Mouse (Mus musculus) macrophage (primary cell): ENCODE data around the gene Ghrl. TPM values are rescaled to one million over a fixed set of nuclear protein-coding genes. Genes with fewer than 3 reads are reported as not detected.

Experiments used
- H3K27ac ChIP-seq: fragments of 350-480 bp; formaldehyde crosslinking; 2 replicates; pipeline ENCODE4 v1.9.0; 2021
- H3K36me3 ChIP-seq: fragments of 350-480 bp; formaldehyde crosslinking; 2 replicates; pipeline ENCODE4 v1.9.0; 2021; ENCODE audit errors: inconsistent target
- H3K4me3 ChIP-seq: fragments of 350-480 bp; formaldehyde crosslinking; 2 replicates; pipeline ENCODE4 v1.9.0; 2021; ENCODE audit errors: inconsistent target
- H3K79me2 ChIP-seq: fragments of 350-480 bp; formaldehyde crosslinking; 2 replicates; pipeline ENCODE4 v1.9.0; 2021; ENCODE audit errors: inconsistent target
- WGBS: methylation state at CpG from one replicate; pipeline ENCODE4 v1.1.7; 2026; ENCODE audit warnings: inconsistent platforms; ENCODE audit not compliant: missing documents; 5-methylcytosine and 5-hydroxymethylcytosine counted together
- polyA plus RNA-seq: library from polyadenylated mRNA; stranded (reverse); fragments of 250-400 nt; gene quantifications from 3 replicates; pipeline ENCODE4 v1.2.4, GENCODE M21; 2018; ENCODE audit warnings: inconsistent platforms
- total RNA-seq, 78 experiments: library from RNA; depleted of rRNA; stranded (reverse); fragments of 250-400 nt; gene quantifications; 1 replicate in 9 of 78; 2 replicates in 24 of 78; 3 replicates in 43 of 78; 4 replicates in 2 of 78; pipeline ENCODE4 v1.2.4; 2018; ENCODE audit warnings: inconsistent platforms in 56 of 78

Gene Ghrl
- 10 to 100 TPM in 1 of 26 experiments, 1 to 10 TPM in 1, not detected in 24; 1.4 to 12.2 TPM for total RNA-seq (2018; cell fraction: chromatin; rRNA removed)
- not detected for total RNA-seq (2018; cell fraction: cytosol; rRNA removed)
- 1 to 10 TPM in 5 of 26 experiments, not detected in 21; 2.2 to 5.5 (median 3.4) TPM for total RNA-seq (2018; cell fraction: nucleus; rRNA removed)
- polyA plus RNA-seq: not detected in 3 replicates

DNA sequence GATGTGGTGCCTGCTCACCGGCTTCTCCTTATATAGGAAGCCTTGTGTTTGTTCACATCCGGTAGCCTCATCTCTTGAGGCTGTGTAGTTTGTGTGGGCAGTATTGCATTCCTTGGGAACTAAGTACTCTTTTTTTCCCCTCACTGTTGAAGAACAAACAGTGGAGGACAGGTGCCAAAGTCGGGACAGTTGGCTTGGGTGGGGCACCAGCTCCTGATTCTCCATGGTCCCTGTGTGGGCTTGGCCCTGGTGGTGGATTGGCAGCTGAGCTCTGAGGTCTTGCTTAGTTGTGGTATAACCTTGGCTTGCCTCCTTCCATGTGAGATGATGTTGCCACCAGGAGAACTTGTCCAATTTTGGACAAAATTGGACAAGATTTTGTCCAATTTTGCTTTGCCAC is at the start of gene Ghrl:
Gene Ghrl (minus strand): TSS at position 3 of the 400 bp plus-strand sequence.
- WGBS: 93% methylated on average over 3 of the region's 3 CpGs
- H3K27ac ChIP-seq: 0 out of 2 replicates have a peak within 1 kb of the TSS, but pooled peaks have one; percentile 1
- H3K36me3 ChIP-seq: peaks cover 73% of the 10 kb centered on the region
- H3K79me2 ChIP-seq: peaks cover 69% of the 10 kb centered on the region
- no peak within 1 kb of the TSS for H3K4me3 ChIP-seq

DNA sequence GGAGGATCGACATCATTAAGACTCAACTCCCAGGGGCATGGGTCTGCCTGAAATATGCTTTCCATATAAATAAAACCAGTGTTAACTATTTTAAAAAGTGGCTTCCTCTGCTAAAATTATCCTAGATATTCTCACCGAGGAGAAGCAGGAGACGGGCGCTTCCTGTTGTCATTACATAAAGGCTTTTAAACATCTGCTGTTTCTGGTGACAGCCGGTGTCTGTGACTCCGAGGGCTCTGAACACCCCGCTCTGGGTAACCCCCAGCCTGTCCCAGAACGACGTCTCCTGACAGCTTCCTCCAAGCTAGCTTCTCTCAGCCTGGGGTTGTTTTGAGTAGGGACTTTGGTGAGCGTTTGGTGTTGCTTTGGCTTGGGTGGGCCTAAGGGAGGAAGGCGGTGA is 49.1 kb upstream of the Ghrl start:
- Histone ChIP-seq H3K79me2 (no peaks in the 10 kb centered on the region), H3K27ac (no peak overlapping the region), H3K36me3 (no peaks in the 10 kb centered on the region), H3K4me3 (no peak overlapping the region)
- WGBS: 55% methylated on average over 11 of the region's 11 CpGs

DNA sequence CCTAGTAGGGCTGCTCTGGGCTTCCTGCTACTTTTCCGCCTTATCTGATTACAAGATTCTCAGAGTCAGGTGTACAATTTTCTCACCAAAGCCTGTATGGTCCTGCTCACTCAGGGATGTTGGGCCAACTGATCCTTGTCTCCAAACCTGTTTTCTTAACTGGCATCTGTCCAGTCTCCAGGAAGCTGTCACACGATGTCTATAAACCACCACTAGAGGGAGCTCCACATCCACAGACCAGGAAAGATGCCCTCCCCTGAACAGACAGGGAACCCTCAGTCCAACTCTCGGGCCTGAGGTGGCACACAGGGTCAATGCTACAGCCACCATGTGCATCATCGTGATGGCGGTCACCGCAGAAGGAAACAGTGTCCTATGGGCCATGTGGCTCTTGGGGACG is 42.0 kb upstream of the Ghrl start:
- Histone ChIP-seq H3K27ac (no peak overlapping the region), H3K36me3 (no peaks in the 10 kb centered on the region), H3K4me3 (no peak overlapping the region), H3K79me2 (no peaks in the 10 kb centered on the region)
- WGBS: 34% methylated on average over 7 of the region's 7 CpGs

DNA sequence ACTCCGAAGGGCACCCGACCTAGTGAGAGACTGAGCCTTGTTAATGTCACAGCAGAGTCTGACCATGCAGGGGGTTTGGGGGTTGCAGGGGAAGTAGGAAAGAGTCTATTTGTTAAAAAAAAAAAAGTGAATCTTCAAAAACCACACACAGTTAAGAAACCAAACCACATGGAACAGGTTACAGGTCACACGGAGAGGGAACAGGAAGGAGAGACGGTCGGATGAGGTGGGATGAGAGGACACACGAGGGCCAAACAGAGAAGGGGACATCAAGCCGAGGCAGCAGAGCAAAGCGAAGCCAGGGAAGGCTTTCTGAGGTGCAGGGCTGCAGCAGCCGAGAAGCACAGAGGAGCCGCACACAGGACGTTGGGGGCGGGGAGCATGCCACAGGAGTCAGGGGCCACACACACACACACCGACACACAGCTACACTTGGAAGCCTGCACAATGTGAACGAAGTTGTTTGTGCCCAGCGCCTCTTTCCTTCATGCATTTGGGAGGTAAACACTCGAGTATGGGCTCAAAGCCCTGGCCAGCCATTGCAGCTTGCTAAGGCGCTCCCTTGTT is 29.5 kb upstream of the Ghrl start:
- Histone ChIP-seq H3K4me3 (no peak overlapping the region), H3K27ac (no peak overlapping the region), H3K79me2 (no peaks in the 10 kb centered on the region), H3K36me3 (no peaks in the 10 kb centered on the region)
- WGBS: 69% methylated on average over 15 of the region's 17 CpGs

DNA sequence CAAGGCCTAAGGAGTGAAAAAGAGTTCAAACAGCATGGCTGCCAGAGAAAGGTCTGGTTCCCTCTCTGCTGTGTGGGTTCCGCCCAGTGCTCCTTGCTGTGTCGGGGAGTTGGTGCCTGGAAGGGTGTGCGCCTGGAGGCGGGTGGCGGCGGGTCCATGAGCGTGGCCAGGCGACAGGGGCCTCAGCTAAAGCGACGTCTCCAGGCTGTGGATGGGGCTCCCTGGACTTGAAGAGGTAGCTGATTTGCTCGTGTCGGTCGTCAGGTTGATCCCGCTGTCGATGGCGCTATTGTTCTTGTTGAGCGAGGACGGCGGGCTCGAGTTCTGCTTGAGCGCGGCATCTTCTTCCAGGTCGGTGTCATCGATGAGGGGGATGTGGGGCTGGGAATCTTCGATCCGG is 28.7 kb upstream of the Ghrl start:
- Histone ChIP-seq H3K36me3 (no peaks in the 10 kb centered on the region), H3K27ac (no peak overlapping the region), H3K79me2 (no peaks in the 10 kb centered on the region), H3K4me3 (no peak overlapping the region)
- WGBS: 49% methylated on average over 26 of the region's 26 CpGs

DNA sequence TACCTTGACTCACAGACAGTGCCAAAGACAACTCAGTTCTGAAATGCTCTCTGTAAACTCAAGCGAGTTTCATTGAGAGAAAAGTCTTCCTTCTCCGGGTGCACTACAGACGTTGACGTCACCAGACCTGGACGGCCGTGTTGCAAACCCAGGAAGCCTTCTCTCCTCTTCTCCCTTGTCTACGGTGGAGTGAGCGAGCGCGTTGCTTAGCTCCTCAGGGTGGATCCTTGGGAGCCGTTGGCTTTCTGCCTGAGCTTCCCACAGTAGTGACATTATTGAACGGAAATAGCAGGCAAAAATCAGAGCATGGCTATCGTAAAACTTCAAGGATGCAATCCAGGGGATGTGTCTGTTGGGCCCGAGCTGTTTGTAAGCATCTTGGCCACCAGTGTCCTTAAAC is 27.6 kb upstream of the Ghrl start:
- 92% methylated on average over 14 of the region's 14 CpGs for WGBS
- H3K36me3 ChIP-seq: no peaks in the 10 kb centered on the region
- H3K4me3 ChIP-seq: no peak overlapping the region
- H3K27ac ChIP-seq: no peak overlapping the region
- no peaks in the 10 kb centered on the region for H3K79me2 ChIP-seq

DNA sequence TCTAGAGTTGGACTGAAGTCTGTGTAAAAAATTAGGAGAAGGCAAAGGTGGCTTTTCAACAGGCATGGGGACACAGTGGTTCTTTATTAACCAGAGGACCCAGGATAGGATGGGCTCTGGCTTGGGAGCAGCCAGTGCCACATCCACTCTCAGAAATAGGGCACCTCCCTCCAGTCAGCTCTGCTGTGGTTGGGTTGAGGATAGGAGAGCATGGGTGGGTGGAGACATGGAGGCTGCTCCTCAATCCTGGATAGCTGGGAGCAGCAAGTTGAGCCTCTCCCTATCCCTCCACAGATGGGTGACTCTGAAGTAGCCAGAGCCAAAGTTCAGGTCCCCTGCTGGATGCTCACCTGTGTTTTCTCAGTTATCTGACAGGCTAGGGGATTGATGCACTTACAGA is 25.4 kb upstream of the Ghrl start:
- Histone ChIP-seq H3K4me3 (no peak overlapping the region), H3K79me2 (peaks cover 4% of the 10 kb centered on the region)

DNA sequence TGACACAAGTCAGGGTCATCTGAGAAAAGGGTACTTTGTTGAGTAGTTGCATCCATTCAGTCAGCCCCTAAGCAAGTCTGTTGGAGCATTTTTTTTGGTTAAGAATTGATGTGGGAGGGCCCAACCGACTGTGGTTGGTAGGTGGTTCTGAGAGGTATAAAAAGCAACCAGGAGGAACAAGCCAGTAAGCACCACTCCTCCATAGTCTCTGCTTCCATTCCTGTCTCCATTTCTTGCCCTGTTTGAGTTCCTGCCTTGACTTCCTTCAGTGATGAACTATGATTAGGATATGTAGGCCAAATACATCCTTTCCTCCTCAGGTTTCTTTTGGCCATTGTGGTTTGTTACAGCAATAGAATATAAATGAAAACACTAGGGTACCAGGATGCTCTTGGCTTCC is 23.4 kb upstream of the Ghrl start:
- H3K36me3 ChIP-seq: 0 out of 2 replicates have a peak, but pooled peaks cover 4% of the 10 kb centered on the region
- no peak overlapping the region for H3K4me3 ChIP-seq
- H3K79me2 ChIP-seq: peaks cover 25% of the 10 kb centered on the region
- no peak overlapping the region for H3K27ac ChIP-seq
- 20% methylated on average over 1 of the region's 1 CpGs for WGBS

More for the DNA sequence above, 25.4 kb upstream of the Ghrl start:
- Histone ChIP-seq H3K36me3 (no peaks in the 10 kb centered on the region), H3K27ac (no peak overlapping the region)

DNA sequence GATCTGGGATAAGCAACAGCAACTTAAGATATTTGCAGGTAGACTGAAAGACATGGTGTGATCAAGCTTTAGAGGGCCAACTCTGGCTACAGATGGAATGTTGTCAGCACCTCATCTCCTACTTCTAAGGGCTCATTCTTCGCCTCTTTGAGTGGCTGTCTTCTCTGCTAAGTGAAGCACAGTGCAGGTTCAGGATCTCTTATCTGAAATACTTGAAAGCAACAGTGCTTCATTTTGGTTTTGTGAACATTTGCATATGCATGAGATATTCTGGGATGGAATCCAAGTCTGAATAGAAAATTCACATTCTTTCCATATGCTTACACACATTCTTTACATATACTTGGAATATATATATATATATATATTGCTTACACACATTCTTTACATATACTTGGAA is 22.6 kb upstream of the Ghrl start:
- Histone ChIP-seq H3K4me3 (no peak overlapping the region), H3K79me2 (peaks cover 32% of the 10 kb centered on the region), H3K27ac (no peak overlapping the region), H3K36me3 (peaks cover 12% of the 10 kb centered on the region; the same call in 1 of the 2 replicates)
- 93% methylated on average over 1 of the region's 1 CpGs for WGBS

DNA sequence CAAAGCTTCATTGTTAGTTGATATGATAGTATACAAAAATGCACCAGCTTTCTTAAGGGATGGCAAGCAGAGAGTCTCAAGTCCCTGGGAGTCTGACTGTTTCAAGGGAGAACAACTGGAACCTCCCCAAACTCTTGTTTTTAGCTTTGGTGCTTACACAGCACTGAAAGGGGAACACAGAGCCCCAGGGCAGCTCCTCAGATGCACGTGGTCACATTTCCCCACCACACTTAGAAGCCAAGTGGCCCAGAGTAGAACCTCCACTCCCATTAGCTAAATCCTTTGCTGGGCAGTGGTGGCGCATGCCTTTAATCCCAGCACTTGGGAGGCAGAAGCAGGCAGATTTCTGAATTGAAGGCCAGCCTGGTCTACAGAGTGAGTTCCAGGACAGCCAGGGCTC is 21.7 kb upstream of the Ghrl start:
- Histone ChIP-seq H3K36me3 (peaks cover 20% of the 10 kb centered on the region), H3K4me3 (no peak overlapping the region), H3K79me2 (peaks cover 41% of the 10 kb centered on the region), H3K27ac (peak overlapping the region; percentile 73)
- 36% methylated on average over 2 of the region's 2 CpGs for WGBS

DNA sequence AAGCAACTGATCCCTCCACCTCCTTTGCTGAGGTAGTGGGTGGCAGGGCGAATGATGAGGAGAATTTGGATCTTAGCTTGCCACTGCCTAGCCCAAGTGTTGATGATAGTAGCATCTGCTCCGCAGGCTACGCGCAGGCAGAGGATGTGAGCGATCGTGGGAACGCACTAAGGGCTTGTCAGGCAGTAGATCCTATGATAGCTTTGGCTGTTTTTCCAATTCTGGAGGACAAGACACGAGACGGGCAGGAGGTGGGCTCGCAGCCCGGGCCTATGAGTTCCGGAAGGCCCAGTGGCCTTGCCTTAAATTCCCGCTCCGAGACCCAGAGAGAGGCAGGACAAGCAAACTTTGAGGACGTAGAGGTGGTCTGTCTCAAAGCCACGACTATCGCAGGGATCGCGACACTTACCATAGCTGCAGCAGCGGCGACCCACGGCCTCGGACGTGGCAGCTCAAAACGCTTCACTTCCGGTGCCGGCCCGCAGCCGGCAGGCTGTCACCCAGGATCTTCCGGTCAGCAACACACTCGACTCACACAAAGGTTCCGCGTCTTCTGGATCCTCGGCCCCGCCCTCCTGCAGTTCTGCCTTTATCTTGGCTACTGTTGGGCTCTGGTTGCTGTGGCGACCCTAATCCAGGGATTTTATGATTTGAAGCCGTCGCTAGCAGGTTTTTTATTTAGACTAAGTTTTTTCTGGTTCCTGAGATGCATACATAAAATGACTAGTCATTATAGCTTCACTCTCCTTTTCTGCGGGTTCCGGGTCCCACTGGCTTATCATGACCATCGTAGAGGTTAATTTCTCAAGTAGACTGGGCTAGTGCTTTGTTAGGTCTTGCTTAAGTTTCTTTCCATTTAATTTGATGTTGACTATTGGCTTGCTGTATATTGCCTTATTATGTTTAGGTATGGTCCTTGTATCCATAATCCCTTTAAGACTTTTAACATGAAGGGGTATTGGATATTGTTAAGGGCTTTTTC is 20.8 kb upstream of the Ghrl start, which contains the start of gene Sec13:
Gene Sec13 (minus strand): TSS at position 508 of the 982 bp plus-strand sequence.
- Histone ChIP-seq H3K4me3 (peak within 1 kb of the TSS; percentile 100), H3K27ac (peak within 1 kb of the TSS; percentile 73), H3K79me2 (peaks cover 50% of the 10 kb centered on the region), H3K36me3 (peaks cover 29% of the 10 kb centered on the region)
- WGBS: 7% methylated on average over 40 of the region's 41 CpGs

DNA sequence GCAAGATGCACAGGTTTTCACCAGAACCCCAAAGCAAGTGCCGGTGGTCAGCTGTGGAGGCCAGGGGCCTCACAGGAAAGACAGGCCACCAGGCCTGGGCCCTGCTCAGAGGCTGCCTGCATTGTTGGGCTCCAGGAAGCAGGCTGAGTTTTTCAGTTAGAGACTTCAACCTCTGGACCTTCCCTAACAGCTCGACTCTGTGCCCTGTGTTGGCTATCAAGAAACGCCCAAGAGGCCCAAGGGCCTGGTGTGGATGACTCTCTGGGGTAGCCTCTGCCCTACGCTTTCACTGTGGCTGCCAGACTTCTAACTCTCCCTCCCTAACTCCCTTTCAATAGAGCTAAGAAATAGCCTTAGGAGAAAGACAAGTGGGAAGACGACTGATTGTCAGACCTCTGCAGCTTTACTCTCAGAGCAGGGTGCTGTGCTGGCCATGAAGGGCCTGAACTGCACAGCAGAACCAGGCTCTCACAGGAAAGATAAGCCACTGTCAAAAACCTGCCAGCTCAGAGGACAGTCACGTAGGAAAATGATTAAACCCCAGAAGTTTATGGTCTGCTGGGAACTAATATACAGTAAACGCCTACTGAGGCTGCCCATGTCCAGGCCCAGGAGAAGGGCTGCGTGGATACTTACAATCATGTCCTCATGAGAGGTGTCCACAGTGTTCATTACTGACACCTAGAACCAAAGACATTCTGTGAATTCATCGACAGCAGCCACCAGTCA is 17.8 kb upstream of the Ghrl start:
- H3K4me3 ChIP-seq: no peak overlapping the region
- 87% methylated on average over 9 of the region's 9 CpGs for WGBS
- H3K36me3 ChIP-seq: peaks cover 51% of the 10 kb centered on the region
- no peak overlapping the region for H3K27ac ChIP-seq
- H3K79me2 ChIP-seq: peaks cover 62% of the 10 kb centered on the region

DNA sequence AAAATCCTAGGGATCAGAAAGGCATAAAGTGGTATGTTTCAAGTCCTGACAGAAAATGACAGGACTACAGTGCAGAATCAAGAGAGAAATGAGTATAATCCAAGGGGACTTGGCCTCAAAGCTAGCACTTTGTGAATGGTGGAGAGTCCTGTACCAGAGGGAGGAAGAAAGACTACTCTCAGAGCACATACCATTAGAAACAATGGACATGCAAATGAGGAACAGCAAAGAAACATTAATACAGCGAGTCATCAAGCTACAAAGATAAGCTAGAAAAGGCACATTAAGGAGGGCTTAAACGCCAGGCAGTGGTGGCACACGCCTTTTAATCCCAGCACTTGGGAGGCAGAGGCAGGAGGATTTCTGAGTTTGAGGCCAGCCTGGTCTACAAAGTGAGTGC is 11.6 kb upstream of the Ghrl start:
- H3K27ac ChIP-seq: no peak overlapping the region
- H3K79me2 ChIP-seq: peaks cover 52% of the 10 kb centered on the region; the same call in 1 of the 2 replicates
- H3K4me3 ChIP-seq: no peak overlapping the region
- H3K36me3 ChIP-seq: peaks cover 90% of the 10 kb centered on the region
- 97% methylated on average over 3 of the region's 3 CpGs for WGBS

DNA sequence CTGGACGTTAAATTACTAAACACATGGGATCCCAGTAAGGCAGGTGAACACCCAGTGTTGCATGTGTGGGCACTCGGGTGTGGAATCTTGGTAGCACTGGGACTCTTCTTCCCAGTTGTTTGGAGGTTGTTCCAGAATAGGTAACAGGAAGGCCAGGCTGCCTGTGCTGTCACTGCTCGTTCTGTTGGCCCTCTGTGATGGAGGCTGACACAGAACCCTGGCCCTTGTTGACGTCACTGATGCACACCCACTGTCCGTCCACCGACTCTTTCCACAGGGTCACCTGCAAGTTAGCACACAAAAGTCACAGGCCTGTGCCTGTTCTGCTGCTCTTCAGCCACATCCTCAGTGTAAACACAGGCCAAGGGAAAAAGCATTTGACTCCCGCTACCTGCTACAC is 8.5 kb upstream of the Ghrl start:
- WGBS: over 99% methylated on average over 7 of the region's 7 CpGs
- Histone ChIP-seq H3K27ac (no peak overlapping the region), H3K79me2 (peaks cover 35% of the 10 kb centered on the region; the same call in 1 of the 2 replicates), H3K36me3 (peaks cover 88% of the 10 kb centered on the region), H3K4me3 (no peak overlapping the region)
